In genomic region chr7:132673931-132674755, GRCm38 (mm10) we compare ENCODE assay signal across 8 mouse cellular contexts.
DNase-seq lines count a peak whose midpoint lies in the region; ATAC-seq and TF ChIP-seq lines count a peak whose summit lies in the region.

No protein-coding gene starts in this region.

- whole genome bisulfite sequencing in heart, embryonic 15.5 days = 41% methylated on average over 17 of the region's 17 CpGs
- WGBS in limb, embryonic 14.5 days = 64% methylated on average over 17 of the region's 17 CpGs

- H3K9me3 ChIP-seq in heart, embryonic 15.5 days (replicated peaks) = no peaks in the 10 kb centered on the region
- H3K9me3 ChIP-seq in limb, embryonic 14.5 days (ENCODE audit: control insufficient read depth, low read length) = no peaks in the 10 kb centered on the region

- no peaks in the 10 kb centered on the region for H3K27me3 ChIP-seq in heart, embryonic 15.5 days
- no peaks in the 10 kb centered on the region for H3K27me3 ChIP-seq in limb, embryonic 14.5 days (ENCODE audit: control insufficient read depth, insufficient read depth, low read length)

- no peak overlapping the region for H3K9ac ChIP-seq in heart, embryonic 15.5 days
- H3K9ac ChIP-seq in limb, embryonic 14.5 days (ENCODE audit: low read depth, low read length, severe bottlenecking) = no peak overlapping the region

- no peak for TF ChIP-seq POLR2A in cortical plate, adult 2 months (IDR thresholded peaks at IDR 0.05; ENCODE audit: extremely low read depth, insufficient read depth, low read length)
- TF ChIP-seq POLR2A in limb, embryonic 14.5 days (IDR thresholded peaks at IDR 0.05; ENCODE audit: borderline replicate concordance, extremely low read depth, insufficient read depth, insufficient read length) = no peak

- TF ChIP-seq CTCF in layer of hippocampus, adult 2 months (conservative IDR thresholded peaks at IDR 0.05) = peak; percentile 63
- peak; percentile 31; the same call in 1 of the 2 replicates for TF ChIP-seq CTCF in cortical plate, adult 2 months (IDR thresholded peaks at IDR 0.05; ENCODE audit: extremely low read depth, insufficient read depth, low read length)

- peak; percentile 77 for ATAC-seq in heart, embryonic 15.5 days (replicated peaks; ENCODE audit: insufficient number of reproducible peaks, insufficient read depth, low FRiP score, low read depth)
- peak; percentile 74 for ATAC-seq in limb, embryonic 14.5 days (ENCODE audit: low FRiP score, low read depth)

- no peak for DNase-seq in layer of hippocampus, adult 2 months (ENCODE audit: low spot score in 2 of 2)
- no peak for DNase-seq in layer of hippocampus, adult 8-10 months (ENCODE audit: low spot score in 2 of 2)
- peak; percentile 37 for DNase-seq in limb, embryonic 14.5 days (ENCODE audit: low spot score)
- DNase-seq in frontal cortex, postnatal 36 days (ENCODE audit: low spot score in 2 of 2) = no peak
- no peak for DNase-seq in thymus, postnatal 0 days (ENCODE audit: low spot score)
- DNase-seq in spleen, adult 18-20 months = no peak

- H3K4me2 ChIP-seq in heart, embryonic 15.5 days = no peak overlapping the region
- no peak overlapping the region for H3K4me2 ChIP-seq in limb, embryonic 14.5 days (replicated peaks; ENCODE audit: low read depth, low read length, severe bottlenecking)

- H3K4me1 ChIP-seq in cortical plate, adult 2 months (ENCODE audit: control insufficient read depth, insufficient read depth, low read length) = peaks cover 4% of the 10 kb centered on the region
- peaks cover 15% of the 10 kb centered on the region for H3K4me1 ChIP-seq in heart, embryonic 15.5 days (replicated peaks)
- H3K4me1 ChIP-seq in limb, embryonic 14.5 days (ENCODE audit: control insufficient read depth, insufficient read depth, low read length) = no peaks in the 10 kb centered on the region

- H3K4me3 ChIP-seq in layer of hippocampus, adult 2 months = no peak overlapping the region
- no peak overlapping the region for H3K4me3 ChIP-seq in cortical plate, adult 2 months (ENCODE audit: insufficient read depth, low read length)
- no peak overlapping the region for H3K4me3 ChIP-seq in heart, embryonic 15.5 days
- no peak overlapping the region for H3K4me3 ChIP-seq in limb, embryonic 14.5 days (replicated peaks; ENCODE audit: low read length)

- peak overlapping the region; percentile 32; the same call in 1 of the 2 replicates for H3K27ac ChIP-seq in layer of hippocampus, adult 2 months
- no peak overlapping the region for H3K27ac ChIP-seq in cortical plate, adult 2 months (ENCODE audit: insufficient read depth, low read length)
- H3K27ac ChIP-seq in heart, embryonic 15.5 days = peak overlapping the region; percentile 80
- no peak overlapping the region for H3K27ac ChIP-seq in limb, embryonic 14.5 days (replicated peaks; ENCODE audit: low read depth, low read length)

- no peaks in the 10 kb centered on the region for H3K36me3 ChIP-seq in heart, embryonic 15.5 days
- H3K36me3 ChIP-seq in limb, embryonic 14.5 days (ENCODE audit: control insufficient read depth, insufficient read depth, low read length) = no peaks in the 10 kb centered on the region

Comparison
In these comparisons a context has a peak if more than half of its experiments do, and no peak if none do; other contexts are left out.
1. H3K27ac ChIP-seq: peak in layer of hippocampus, adult 2 months (single experiment) and heart, embryonic 15.5 days (single experiment); none in cortical plate, adult 2 months (single experiment) and limb, embryonic 14.5 days (single experiment).